Mouse (Mus musculus) gastrocnemius, postnatal 4 days (tissue): Measurements from ENCODE around the gene Rln3. TPM values are rescaled to one million over a fixed set of nuclear protein-coding genes. Genes with fewer than 3 reads are reported as not detected.
"Not testable (repeated sequence)": the region's sequence is repeated elsewhere in the genome, so short reads cannot be mapped to it uniquely, and the experiment has no call there.

Experiments used
- DNase-seq, 2 experiments: peaks; one replicate each; pipeline ENCODE4 v3.0.0; 2021 to 2022; ENCODE audit warnings: low spot score in 2 of 2, mixed read lengths in 2 of 2
- total RNA-seq, 2 experiments: library from RNA; stranded (reverse); gene quantifications; 2 replicates each; pipeline ENCODE4 v1.2.3; 2021

Gene Rln3
- total RNA-seq, 2 experiments from 2014 or later = not detected

GRCm38 (mm10) chr8:84021569-84021968 lies 23.2 kb downstream of the Rln3 start:
- DNase-seq = peak in 1 of 2 experiments; percentile 6

GRCm38 (mm10) chr8:84021096-84021495 lies 23.7 kb downstream of the Rln3 start, which contains the start of gene Palm3:
Gene Palm3 (plus strand): TSS chr8:84021471.
- DNase-seq = no peak

GRCm38 (mm10) chr8:84019738-84020137 lies 25.1 kb downstream of the Rln3 start:
- no peak for DNase-seq

GRCm38 (mm10) chr8:84015833-84016232 lies 29.0 kb downstream of the Rln3 start:
- DNase-seq = no peak

GRCm38 (mm10) chr8:84012499-84013165 lies 32.2 kb downstream of the Rln3 start:
- no peak for DNase-seq

GRCm38 (mm10) chr8:84011705-84012498 lies 32.9 kb downstream of the Rln3 start, which contains the start of gene 2210011C24Rik:
Gene 2210011C24Rik (minus strand): TSS chr8:84012171.
- DNase-seq = no peak

GRCm38 (mm10) chr8:84010625-84011611 lies 33.9 kb downstream of the Rln3 start:
- peak; percentile 61 to 79 for DNase-seq

- DNase-seq = peak; percentile 81 to 88
These were observed 34.9 kb downstream of the Rln3 start for GRCm38 (mm10) chr8:84009876-84010275.

- DNase-seq = no peak
These were observed 36.4 kb downstream of the Rln3 start for GRCm38 (mm10) chr8:84008362-84008761.

GRCm38 (mm10) chr8:84005502-84005901 lies 39.3 kb downstream of the Rln3 start:
- DNase-seq = not testable (repeated sequence)

GRCm38 (mm10) chr8:84004533-84005201 lies 40.1 kb downstream of the Rln3 start:
- peak; percentile 88 to 95 for DNase-seq

- no peak for DNase-seq
These were observed 41.1 kb downstream of the Rln3 start for GRCm38 (mm10) chr8:84003612-84004246.

GRCm38 (mm10) chr8:84002957-84003611 lies 41.7 kb downstream of the Rln3 start:
- DNase-seq = no peak

GRCm38 (mm10) chr8:84001281-84002000 lies 43.4 kb downstream of the Rln3 start, which contains the start of gene 1700067K01Rik:
Gene 1700067K01Rik (plus strand): TSS chr8:84001502.
- DNase-seq = no peak

GRCm38 (mm10) chr8:83999825-84000224 lies 45.0 kb downstream of the Rln3 start:
- no peak for DNase-seq

GRCm38 (mm10) chr8:83999057-83999705 lies 45.6 kb downstream of the Rln3 start:
- DNase-seq = no peak

- DNase-seq = peak in 1 of 2 experiments; percentile 58
These were observed 46.4 kb downstream of the Rln3 start for GRCm38 (mm10) chr8:83998231-83999056.
